Mouse (Mus musculus) C2C12 (cell line): ENCODE results near the gene Hddc2.

Experiments used
- CTCF ChIP-seq: IDR thresholded peaks from one replicate; pipeline ENCODE4 v1.5.1; 2011; ENCODE audit not compliant: control insufficient read depth, insufficient read depth, insufficient read length
- MAX ChIP-seq: IDR thresholded peaks from one replicate; pipeline ENCODE4 v1.6.1; 2011; ENCODE audit warnings: mild to moderate bottlenecking, control low read depth
- USF1 ChIP-seq: IDR thresholded peaks from one replicate; pipeline ENCODE4 v1.6.1; 2011; ENCODE audit warnings: low read depth, mild to moderate bottlenecking, control low read depth, moderate library complexity

DNA sequence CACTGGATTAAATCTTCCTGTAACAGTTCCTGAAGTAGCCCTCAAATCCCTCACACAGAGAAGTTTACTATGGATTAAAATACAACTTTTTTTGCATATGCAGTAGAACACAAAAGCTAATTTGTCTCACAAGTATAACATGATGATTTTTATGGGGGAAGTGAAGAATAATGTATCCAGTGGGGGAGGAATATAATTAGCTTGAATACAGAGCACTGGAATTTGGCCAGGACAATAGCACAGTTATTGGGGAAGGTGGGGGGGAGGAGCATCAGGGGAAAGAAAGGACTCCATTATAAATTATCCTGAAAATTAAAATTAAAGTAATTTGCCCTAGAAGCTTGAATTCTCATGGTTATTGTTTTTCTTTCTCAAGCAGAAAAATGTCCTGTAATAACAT is 25.4 kb upstream of the Hddc2 start:
- TF ChIP-seq USF1 (no peak), MAX (no peak), CTCF (no peak)
